Mouse (Mus musculus): ENCODE measurements around the gene March10.

GRCm38 (mm10) chr11:105438907-105439306 is 17.6 kb downstream of the March10 start:
- TF ChIP-seq CTCF (IDR thresholded peaks at IDR 0.05; ENCODE audit: low read depth, low read length), result no peak
- no peak for TF ChIP-seq POLR2A (IDR thresholded peaks at IDR 0.05; ENCODE audit: extremely low read depth, insufficient read depth, low read length)

Data from liver, adult 2 months (tissue).